Mouse (Mus musculus): Measurements from ENCODE around the gene Cnn3.

DNA sequence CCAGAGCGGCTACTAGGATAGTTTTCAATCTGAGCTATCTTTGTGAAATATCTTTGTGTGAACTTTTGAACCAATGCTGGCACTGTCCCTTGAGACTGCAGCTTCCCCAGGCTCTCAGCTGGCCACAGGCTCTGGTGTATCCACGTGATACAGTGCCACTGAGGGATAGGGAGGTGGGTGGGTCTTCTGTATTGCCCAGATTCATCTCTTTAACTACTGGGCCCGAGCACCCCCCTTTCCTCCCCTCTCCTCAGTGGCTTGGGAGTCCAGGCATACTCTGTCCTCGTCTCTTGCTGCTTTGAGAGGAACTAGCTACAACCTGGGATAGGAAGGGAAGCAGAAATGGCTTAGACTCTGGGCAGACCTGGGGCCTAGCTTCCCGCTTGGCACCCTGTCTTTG is 9.0 kb downstream of the Cnn3 start:
- no peak for TF ChIP-seq CTCF (IDR thresholded peaks at IDR 0.05; ENCODE audit: low read depth, low read length)
- no peak for TF ChIP-seq POLR2A (IDR thresholded peaks at IDR 0.05; ENCODE audit: extremely low read depth, insufficient read depth, low read length)

Measured in liver, adult 2 months (tissue).